Mouse (Mus musculus) small intestine, adult 2 months (tissue): ENCODE results near the gene Hist1h4f.

Experiments
- CTCF ChIP-seq: fragments of 200-500 bp; IDR thresholded peaks from 2 replicates; pipeline ENCODE4 v1.5.1; 2012; ENCODE audit warnings: low read depth, mild to moderate bottlenecking, control low read depth, inconsistent platforms, low read length, moderate library complexity, mixed read lengths; ENCODE audit not compliant: insufficient replicate concordance, insufficient read length; ENCODE audit errors: extremely low read depth
- POLR2A ChIP-seq: fragments of 200-500 bp; IDR thresholded peaks from 2 replicates; pipeline ENCODE4 v1.6.1; 2012; ENCODE audit warnings: low read depth, mild to moderate bottlenecking, control low read depth, inconsistent platforms, low read length, moderate library complexity

DNA sequence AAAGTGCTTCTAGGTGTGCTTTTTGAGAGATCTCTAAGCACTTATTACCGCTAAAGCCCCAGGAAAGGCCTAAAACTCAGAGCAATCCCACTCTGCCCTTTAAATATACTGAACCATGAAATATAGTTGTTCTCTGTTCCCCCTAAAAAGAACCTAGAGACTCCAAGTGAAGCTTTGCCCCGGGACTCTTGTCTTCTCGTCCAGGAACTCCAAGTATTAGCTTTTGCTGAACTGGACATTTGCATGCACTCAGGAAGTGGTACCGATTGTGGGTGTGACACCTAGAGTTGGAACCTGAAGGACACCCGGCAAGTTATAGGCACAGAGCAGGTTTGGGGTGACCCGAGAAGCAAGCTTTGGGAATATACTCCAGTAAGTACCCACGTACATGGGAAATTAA, 39.8 kb upstream of the Hist1h4f start:
- TF ChIP-seq CTCF, result no peak
- TF ChIP-seq POLR2A, result no peak
